In the genomic region with DNA sequence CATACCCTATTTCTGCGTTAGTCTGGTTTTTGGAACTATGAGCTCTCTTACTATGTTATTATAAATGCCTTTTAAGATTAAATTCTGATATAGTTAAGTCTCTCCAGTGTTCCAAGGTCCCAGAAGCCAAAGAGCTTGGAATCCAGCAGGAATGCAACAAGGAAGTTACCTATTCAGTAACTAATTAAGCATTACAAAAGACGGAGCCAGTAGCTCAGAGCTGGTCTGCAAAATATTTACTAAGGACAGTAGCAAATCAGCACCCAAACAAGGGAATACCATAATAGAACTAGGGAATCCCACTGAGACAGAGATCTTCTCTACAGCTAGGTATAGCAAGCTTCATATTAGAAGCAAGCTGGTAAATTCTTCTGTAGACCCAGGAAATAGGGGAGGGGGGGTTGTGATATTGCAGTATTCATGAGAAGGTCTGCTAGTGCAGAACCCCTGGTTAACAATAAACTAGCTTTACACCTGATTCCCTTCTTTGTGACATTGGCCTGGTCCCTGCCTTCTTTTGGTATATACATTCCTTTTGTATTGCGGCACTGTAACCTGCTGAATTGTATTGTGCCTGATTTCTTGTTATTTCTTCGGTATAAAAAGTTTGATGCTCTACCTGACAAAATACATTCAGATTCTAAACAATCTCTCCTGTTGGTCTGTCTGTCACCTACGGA, we compare ENCODE assay signal across 39 mouse cellular contexts. TPM values are rescaled to one million over a fixed set of nuclear protein-coding genes. Genes with fewer than 3 reads are reported as not detected.
DNase-seq lines count a peak whose midpoint lies in the region; ATAC-seq and TF ChIP-seq lines count a peak whose summit lies in the region.
"Had no signal": no experiment of that assay in that cellular context is flagged by ENCODE, and none has a peak within 500 bp of the region (broad histone marks: within the 10 kb centered on the region; RNA-seq: fewer than 3 reads in every experiment).

No protein-coding gene starts in this region.

- peaks cover 4 to 8% of the 10 kb centered on the region in 2 experiments; a peak in 1 of 4 replicates for H3K4me1 ChIP-seq in ES-E14 (ENCODE audit: control insufficient read depth in 2 of 2, insufficient read depth in 2 of 2, low read length in 2 of 2, poor library complexity in 1 of 2)
- peaks cover 12% of the 10 kb centered on the region; the same call in 1 of the 2 replicates for H3K4me1 ChIP-seq in kidney, adult 2 months (ENCODE audit: control insufficient read depth, insufficient read depth, low read length)
- H3K4me1 ChIP-seq in kidney, embryonic 16.5 days (ENCODE audit: insufficient read depth, low read length), result 0 out of 2 replicates have a peak, but pooled peaks cover 4% of the 10 kb centered on the region
- no peaks in the 10 kb centered on the region for H3K4me1 ChIP-seq in heart, embryonic 12.5 days (replicated peaks)
- H3K4me1 ChIP-seq: embryonic facial prominence, embryonic 10.5 days; embryonic facial prominence, embryonic 15.5 days; forebrain, embryonic 13.5 days; heart, embryonic 13.5 days; liver, embryonic 13.5 days; midbrain, embryonic 13.5 days had no signal

- TF ChIP-seq POLR2A in kidney, adult 2 months (IDR thresholded peaks at IDR 0.05; ENCODE audit: low read depth, low read length), result no peak

- DNase-seq in ES-E14 (ENCODE audit: low read depth, low spot score), result no peak
- DNase-seq in kidney, adult 2 months, result peak; percentile 81
- peak; percentile 22 to 50 for DNase-seq in kidney, postnatal 36 days
- no peak for DNase-seq in adrenal gland, adult 2 months
- DNase-seq in Muller cell, postnatal 12 days (ENCODE audit: inconsistent ontology term), result no peak
- DNase-seq in heart, adult 9 months (ENCODE audit: low spot score in 2 of 2), result no peak
- DNase-seq: adrenal gland, adult 8-10 months; cerebellum, adult 8-10 months; cerebellum, postnatal 25 days; gastrocnemius, postnatal 14 days; heart, adult 18-20 months; heart, postnatal 10 days; left cerebral cortex, postnatal 4 days; liver, embryonic 13.5 days; lung, adult 2 months; lung, postnatal 10 days; right cerebral cortex, postnatal 14 days; thymus, postnatal 14 days had no signal

- H3K4me3 ChIP-seq in ES-E14 (ENCODE audit: insufficient read depth in 1 of 2, low read depth in 1 of 2, low read length in 2 of 2, poor library complexity in 1 of 2, severe bottlenecking in 1 of 2), result no peak overlapping the region
- no peak overlapping the region for H3K4me3 ChIP-seq in kidney, adult 2 months (ENCODE audit: insufficient read depth, low read depth, low read length)
- H3K4me3 ChIP-seq in kidney, embryonic 16.5 days (ENCODE audit: low read length), result no peak overlapping the region
- no peak overlapping the region for H3K4me3 ChIP-seq in heart, embryonic 12.5 days
- H3K4me3 ChIP-seq: embryonic facial prominence, embryonic 10.5 days; embryonic facial prominence, embryonic 15.5 days; forebrain, embryonic 13.5 days; heart, embryonic 13.5 days; liver, embryonic 13.5 days; midbrain, embryonic 13.5 days had no signal

- H3K27ac ChIP-seq in ES-E14 (ENCODE audit: insufficient read depth, low read depth, low read length, poor library complexity, severe bottlenecking), result peak overlapping the region; percentile 44; the same call in 1 of the 2 replicates
- H3K27ac ChIP-seq in kidney, adult 2 months (ENCODE audit: insufficient read depth, low read depth, low read length), result peak overlapping the region; percentile 98
- H3K27ac ChIP-seq in kidney, embryonic 16.5 days (ENCODE audit: low read length), result peak overlapping the region; percentile 85
- no peak overlapping the region for H3K27ac ChIP-seq in heart, embryonic 12.5 days (ENCODE audit: poor library complexity, severe bottlenecking)
- H3K27ac ChIP-seq: embryonic facial prominence, embryonic 10.5 days; embryonic facial prominence, embryonic 15.5 days; forebrain, embryonic 13.5 days; heart, embryonic 13.5 days; hindbrain, embryonic 14.5 days; liver, embryonic 13.5 days; macrophage; midbrain, embryonic 13.5 days had no signal

- peak overlapping the region; percentile 18; the same call in 1 of the 2 replicates for H3K4me2 ChIP-seq in kidney, embryonic 16.5 days (replicated peaks; ENCODE audit: low read depth, low read length)
- H3K4me2 ChIP-seq in heart, embryonic 12.5 days, result no peak overlapping the region
- H3K4me2 ChIP-seq: embryonic facial prominence, embryonic 15.5 days; forebrain, embryonic 13.5 days; heart, embryonic 13.5 days; hindbrain, embryonic 14.5 days; liver, embryonic 13.5 days; midbrain, embryonic 13.5 days had no signal

- no peaks in the 10 kb centered on the region for H3K36me3 ChIP-seq in ES-E14 (ENCODE audit: control insufficient read depth, insufficient read depth, low read length, poor library complexity, severe bottlenecking)
- H3K36me3 ChIP-seq in kidney, adult 2 months (ENCODE audit: control insufficient read depth, insufficient read depth, low read length), result no peaks in the 10 kb centered on the region
- no peaks in the 10 kb centered on the region for H3K36me3 ChIP-seq in kidney, embryonic 16.5 days (ENCODE audit: insufficient read depth, low read length)
- no peaks in the 10 kb centered on the region for H3K36me3 ChIP-seq in heart, embryonic 12.5 days
- H3K36me3 ChIP-seq: embryonic facial prominence, embryonic 10.5 days; embryonic facial prominence, embryonic 15.5 days; G1E; heart, embryonic 13.5 days; liver, embryonic 13.5 days; midbrain, embryonic 13.5 days had no signal

- no peaks in the 10 kb centered on the region for H3K27me3 ChIP-seq in kidney, adult 2 months (replicated peaks; ENCODE audit: control insufficient read depth, insufficient read depth, low read length)
- H3K27me3 ChIP-seq in kidney, embryonic 16.5 days (ENCODE audit: insufficient read depth, low read length), result no peaks in the 10 kb centered on the region
- H3K27me3 ChIP-seq in heart, embryonic 12.5 days (replicated peaks), result no peaks in the 10 kb centered on the region
- H3K27me3 ChIP-seq: embryonic facial prominence, embryonic 15.5 days; forebrain, embryonic 13.5 days; heart, embryonic 13.5 days; liver, embryonic 13.5 days; midbrain, embryonic 13.5 days; Patski had no signal

- no peak overlapping the region for H3K9ac ChIP-seq in ES-E14 (ENCODE audit: insufficient read depth, low read depth, low read length, poor library complexity, severe bottlenecking)
- no peak overlapping the region for H3K9ac ChIP-seq in kidney, embryonic 16.5 days (replicated peaks; ENCODE audit: low read length)
- H3K9ac ChIP-seq in heart, embryonic 12.5 days, result no peak overlapping the region
- H3K9ac ChIP-seq: embryonic facial prominence, embryonic 15.5 days; forebrain, embryonic 13.5 days; heart, embryonic 13.5 days; hindbrain, embryonic 14.5 days; liver, embryonic 13.5 days; midbrain, embryonic 13.5 days had no signal

- peak; percentile 78; the same call in 1 of the 2 replicates for ATAC-seq in kidney, embryonic 16.5 days (ENCODE audit: low FRiP score, low TSS enrichment)
- no peak for ATAC-seq in heart, embryonic 12.5 days (ENCODE audit: insufficient number of reproducible peaks, low FRiP score)
- ATAC-seq: forebrain, embryonic 13.5 days; midbrain, embryonic 13.5 days; Patski had no signal

- no peak for TF ChIP-seq CTCF in kidney, adult 2 months (conservative IDR thresholded peaks at IDR 0.05; ENCODE audit: insufficient read depth, insufficient read length, low read depth, low read length)

- WGBS in kidney, adult 2 months, result 44% methylated on average over 5 of the region's 5 CpGs
- WGBS in kidney, embryonic 16.5 days, result 68% methylated on average over 5 of the region's 5 CpGs
- 79% methylated on average over 5 of the region's 5 CpGs for WGBS in heart, embryonic 12.5 days

- no peaks in the 10 kb centered on the region for H3K9me3 ChIP-seq in ES-E14 (ENCODE audit: control insufficient read depth, insufficient read depth, low read depth, low read length)
- H3K9me3 ChIP-seq in kidney, embryonic 16.5 days (ENCODE audit: low read length), result no peaks in the 10 kb centered on the region
- no peaks in the 10 kb centered on the region for H3K9me3 ChIP-seq in heart, embryonic 12.5 days (replicated peaks)
- H3K9me3 ChIP-seq: embryonic facial prominence, embryonic 10.5 days; embryonic facial prominence, embryonic 15.5 days; forebrain, embryonic 13.5 days; G1E; heart, embryonic 13.5 days; liver, embryonic 13.5 days; midbrain, embryonic 13.5 days had no signal

- in situ Hi-C loops in ES-E14 (cut with MboI; ENCODE audit: low sequenced_read_pairs in 2 of 2, unreplicated experiment in 2 of 2), result no loop called here

TF ChIP-seq in ES-E14, 5 proteins besides CTCF, POLR2A, EP300 and RAD21:
- no peak for TF ChIP-seq ZNF384 (IDR thresholded peaks at IDR 0.05; ENCODE audit: low read depth, low read length)

RNA-seq across cellular contexts. Expression of gene Fbxw19, which starts 27.9 kb away (rescaled TPM):
- not detected in 2 replicates for total RNA-seq in ES-E14 (2012; rRNA removed)
- not detected in 2 replicates for polyA plus RNA-seq in kidney, adult 2 months (2012; rRNA removed)
- polyA plus RNA-seq in kidney, embryonic 16.5 days (2015; fragmentation: Nextera tagmentation; extraction: Ambion mirVana), result not detected in 2 replicates
- polyA plus RNA-seq in heart, embryonic 12.5 days (2016; fragmentation: Nextera tagmentation; extraction: Ambion mirVana), result not detected in 2 replicates
- total RNA-seq in adrenal gland, adult 2 months (2021), result not detected
- not detected in 2 replicates for polyA plus RNA-seq in adrenal gland, adult 2 months (2012; rRNA removed)
- total RNA-seq: adrenal gland, adult 8-10 months; adrenal gland, postnatal 4 days; gastrocnemius, postnatal 14 days; heart, adult 18-20 months; heart, postnatal 10 days; hematopoietic stem cell, adult 5-6 weeks; layer of hippocampus, adult 8-10 months; layer of hippocampus, postnatal 25 days; left cerebral cortex, postnatal 4 days; megakaryocyte-erythroid progenitor cell, adult 5-6 weeks; monocyte, adult 5-6 weeks had no signal
- polyA plus RNA-seq: embryonic facial prominence, embryonic 10.5 days; embryonic facial prominence, embryonic 15.5 days; forebrain, embryonic 13.5 days; G1E; heart, embryonic 13.5 days; hindbrain, embryonic 14.5 days; limb, embryonic 14.5 days; liver, embryonic 13.5 days; lung, adult 2 months; macrophage; midbrain, embryonic 13.5 days; neural tube, embryonic 14.5 days; Patski; small intestine, adult 2 months; stomach, embryonic 16.5 days had no signal

RNA-seq across cellular contexts. Expression of gene Fbxw15, which starts 44.5 kb away (rescaled TPM):
- not detected in 2 replicates for total RNA-seq in ES-E14 (2012; rRNA removed)
- polyA plus RNA-seq in kidney, adult 2 months (2012; rRNA removed), result 0.61 and 0.67 TPM in 2 replicates
- 0.89 and 1.1 TPM in 2 replicates for polyA plus RNA-seq in kidney, embryonic 16.5 days (2015; fragmentation: Nextera tagmentation; extraction: Ambion mirVana)
- not detected in 2 replicates for polyA plus RNA-seq in heart, embryonic 12.5 days (2016; fragmentation: Nextera tagmentation; extraction: Ambion mirVana)
- not detected for total RNA-seq in adrenal gland, adult 2 months (2021)
- not detected in 2 replicates for polyA plus RNA-seq in adrenal gland, adult 2 months (2012; rRNA removed)
- total RNA-seq: adrenal gland, adult 8-10 months; G1E; gastrocnemius, postnatal 14 days; heart, adult 18-20 months; heart, postnatal 10 days; hematopoietic stem cell, adult 5-6 weeks; layer of hippocampus, adult 8-10 months; layer of hippocampus, postnatal 25 days; left cerebral cortex, postnatal 4 days; megakaryocyte-erythroid progenitor cell, adult 5-6 weeks; monocyte, adult 5-6 weeks had no signal
- polyA plus RNA-seq: embryonic facial prominence, embryonic 10.5 days; embryonic facial prominence, embryonic 15.5 days; forebrain, embryonic 13.5 days; G1E; heart, embryonic 13.5 days; hindbrain, embryonic 14.5 days; limb, embryonic 14.5 days; lung, adult 2 months; macrophage; midbrain, embryonic 13.5 days; neural tube, embryonic 14.5 days; Patski; small intestine, adult 2 months; stomach, embryonic 16.5 days had no signal

Comparison
In these comparisons a context has a peak if more than half of its experiments do, and no peak if none do; other contexts are left out.
1. DNase-seq: peak in kidney, adult 2 months (single experiment) and kidney, postnatal 36 days (2 of 2); none in ES-E14 (single experiment), adrenal gland, adult 2 months (single experiment), Muller cell, postnatal 12 days (single experiment) and heart, adult 9 months (0 of 2).